Mouse (Mus musculus) left cerebral cortex, postnatal 14 days (tissue): ENCODE measurements around the gene Slc35d1. TPM values are rescaled to one million over a fixed set of nuclear protein-coding genes. Genes with fewer than 3 reads are reported as not detected.

Experiments used
- DNase-seq, 2 experiments: peaks; one replicate each; pipeline ENCODE4 v3.0.0; 2021 to 2022; ENCODE audit warnings: low spot score in 2 of 2, mixed read lengths in 1 of 2
- intact Hi-C: fragments of 180-260 bp; cut with DNase I; formaldehyde crosslinking; loops from one replicate; pipeline ENCODE4 v1.15.1; 2025
- long read RNA-seq, 2 experiments: library from polyadenylated mRNA; stranded (forward); transcript quantifications; one replicate each; pipeline ENCODE4 v2.0.0; 2021
- total RNA-seq, 2 experiments: library from RNA; stranded (reverse); gene quantifications; 2 replicates each; pipeline ENCODE4 v1.2.3; 2021

Gene Slc35d1
- total RNA-seq, result 10 to 100 TPM; 12.6 to 14.6 TPM
- long read RNA-seq, experiment 1, full-length matches to known transcripts, result 3 of 6 reads
- long read RNA-seq, experiment 1, partial matches to known transcripts, result 0 of 6 reads
- long read RNA-seq, experiment 1, other reads (novel, unspliced or antisense), result 3 of 6 reads
- long read RNA-seq, experiment 2, full-length matches to known transcripts, result 9 of 14 reads
- long read RNA-seq, experiment 2, partial matches to known transcripts, result 1 of 14 reads
- long read RNA-seq, experiment 2, other reads (novel, unspliced or antisense), result 4 of 14 reads

GRCm38 (mm10) chr4:103214925-103215820 is at the start of gene Slc35d1:
Slc35d1 (minus strand) TSS chr4:103215164.
- DNase-seq, result peak; percentile 83 to 85
- intact Hi-C loops, result loop anchor here (5.0 kb wide), 1 partner anchor 103 kb away; the partner anchor contains the start of genes Mier1 and Wdr78

- intact Hi-C loops, result no loop called here
Observed at GRCm38 (mm10) chr4:103263812-103264396, 48.9 kb upstream of the Slc35d1 start.

GRCm38 (mm10) chr4:103263378-103263777 is 48.4 kb upstream of the Slc35d1 start:
- intact Hi-C loops, result no loop called here
- no peak for DNase-seq

More at GRCm38 (mm10) chr4:103263812-103264396, 48.9 kb upstream of the Slc35d1 start:
- DNase-seq, result no peak

- no peak for DNase-seq
- intact Hi-C loops, result no loop called here
Observed at GRCm38 (mm10) chr4:103258817-103259216, 43.9 kb upstream of the Slc35d1 start.

GRCm38 (mm10) chr4:103253846-103254245 is 38.9 kb upstream of the Slc35d1 start:
- intact Hi-C loops, result no loop called here
- DNase-seq, result no peak

GRCm38 (mm10) chr4:103249436-103250085 is 34.6 kb upstream of the Slc35d1 start:
- intact Hi-C loops, result no loop called here
- no peak for DNase-seq

GRCm38 (mm10) chr4:103247813-103248212 is 32.8 kb upstream of the Slc35d1 start:
- intact Hi-C loops, result no loop called here
- DNase-seq, result no peak

- intact Hi-C loops, result no loop called here
- DNase-seq, result no peak
Observed at GRCm38 (mm10) chr4:103247249-103247648, 32.3 kb upstream of the Slc35d1 start.

- intact Hi-C loops, result no loop called here
- DNase-seq, result no peak
Observed at GRCm38 (mm10) chr4:103232156-103232555, 17.2 kb upstream of the Slc35d1 start.

- intact Hi-C loops, result no loop called here
Observed at GRCm38 (mm10) chr4:103222854-103223253, 7.9 kb upstream of the Slc35d1 start.

GRCm38 (mm10) chr4:103221789-103222188 is 6.8 kb upstream of the Slc35d1 start:
- no peak for DNase-seq
- intact Hi-C loops, result no loop called here

More at GRCm38 (mm10) chr4:103222854-103223253, 7.9 kb upstream of the Slc35d1 start:
- DNase-seq, result no peak

- intact Hi-C loops, result no loop called here
- DNase-seq, result no peak
Observed at GRCm38 (mm10) chr4:103219011-103219410, 4.0 kb upstream of the Slc35d1 start.

- intact Hi-C loops, result no loop called here
- DNase-seq, result no peak
Observed at GRCm38 (mm10) chr4:103216046-103216445, 1.1 kb upstream of the Slc35d1 start.

GRCm38 (mm10) chr4:103214498-103214924 is 453 bp downstream of the Slc35d1 start:
- peak; percentile 64 to 77 for DNase-seq
- intact Hi-C loops, result loop anchor here (5.0 kb wide), 1 partner anchor 102 kb away; the partner anchor contains the start of genes Mier1 and Wdr78

GRCm38 (mm10) chr4:103213859-103214497 is 986 bp downstream of the Slc35d1 start:
- intact Hi-C loops, result loop anchor here (5.0 kb wide), 1 partner anchor 102 kb away; the partner anchor contains the start of genes Mier1 and Wdr78
- peak in 1 of 2 experiments; percentile 12 for DNase-seq

- intact Hi-C loops, result no loop called here
- no peak for DNase-seq
Observed at GRCm38 (mm10) chr4:103208553-103208952, 6.4 kb downstream of the Slc35d1 start.

- no peak for DNase-seq
Observed at GRCm38 (mm10) chr4:103203646-103204045, 11.3 kb downstream of the Slc35d1 start.

GRCm38 (mm10) chr4:103200046-103200445 is 14.9 kb downstream of the Slc35d1 start:
- intact Hi-C loops, result no loop called here
- no peak for DNase-seq

More at GRCm38 (mm10) chr4:103203646-103204045, 11.3 kb downstream of the Slc35d1 start:
- intact Hi-C loops, result no loop called here

- DNase-seq, result no peak
- intact Hi-C loops, result no loop called here
Observed at GRCm38 (mm10) chr4:103199086-103199485, 15.9 kb downstream of the Slc35d1 start.
